Mouse (Mus musculus) spleen, adult 2 months (tissue): ENCODE results near the gene Morf4l1.
"Not testable (repeated sequence)": the region's sequence is repeated elsewhere in the genome, so short reads cannot be mapped to it uniquely, and the experiment has no call there.

ENCODE experiments used
- CTCF ChIP-seq: fragments of 200-500 bp; IDR thresholded peaks from 2 replicates; pipeline ENCODE4 v1.5.1; 2011; ENCODE audit warnings: mild to moderate bottlenecking, inconsistent platforms; ENCODE audit not compliant: insufficient read depth, insufficient read length, insufficient replicate concordance; ENCODE audit errors: extremely low read depth
- POLR2A ChIP-seq: fragments of 200-500 bp; IDR thresholded peaks from 2 replicates; pipeline ENCODE4 v1.6.1; 2011; ENCODE audit warnings: low read depth, low read length, inconsistent platforms

GRCm38 (mm10) chr9:90060932-90061331, 53.6 kb downstream of the Morf4l1 start:
- TF ChIP-seq POLR2A, CTCF: not testable (repeated sequence)
